Mouse (Mus musculus) megakaryocyte, embryonic 14.5 days (primary cell): ENCODE data around the gene Flna.

Experiments
- FLI1 ChIP-seq: IDR thresholded peaks from 2 replicates; pipeline ENCODE4 v1.6.1; 2012; ENCODE audit warnings: low read length, inconsistent platforms, mixed read lengths
- GATA1 ChIP-seq: IDR thresholded peaks from 3 replicates; pipeline ENCODE4 v1.6.1; 2012; ENCODE audit warnings: mixed read lengths, low read length, inconsistent platforms, borderline replicate concordance

GRCm38 (mm10) chrX:74245687-74246086 lies 3.9 kb downstream of the Flna start:
- no peak for TF ChIP-seq GATA1
- TF ChIP-seq FLI1 = no peak
